Mouse (Mus musculus) liver, embryonic 13.5 days (tissue): ENCODE results near the gene Gm17019. TPM values are rescaled to one million over a fixed set of nuclear protein-coding genes. Genes with fewer than 3 reads are reported as not detected.
"Not testable (repeated sequence)": the region's sequence is repeated elsewhere in the genome, so short reads cannot be mapped to it uniquely, and the experiment has no call there.

Source experiments
- ATAC-seq: fragments of 200-750 bp; cut with Nextera tagmentation; 2 replicates; pipeline ENCODE4 v1.8.0; 2017; ENCODE audit warnings: low read depth, mild to moderate bottlenecking, moderate number of reproducible peaks, moderate library complexity
- DNase-seq: peaks from one replicate; pipeline ENCODE4 v3.0.0; 2022
- H3K27ac ChIP-seq: fragments of 300-500 bp; sonication (generic); 2 replicates; pipeline ENCODE4 v1.5.1; 2015; ENCODE audit warnings: moderate library complexity, mild to moderate bottlenecking, inconsistent platforms
- H3K27me3 ChIP-seq: fragments of 300-500 bp; sonication (generic); 2 replicates; pipeline ENCODE4 v1.6.1; 2015; ENCODE audit warnings: mild to moderate bottlenecking, inconsistent platforms
- H3K36me3 ChIP-seq: fragments of 300-500 bp; sonication (generic); 2 replicates; pipeline ENCODE4 v1.6.1; 2015; ENCODE audit warnings: mild to moderate bottlenecking, inconsistent platforms
- H3K4me1 ChIP-seq: fragments of 300-500 bp; sonication (generic); replicated peaks from 2 replicates; pipeline ENCODE4 v1.6.1; 2015; ENCODE audit warnings: inconsistent platforms
- H3K4me2 ChIP-seq: fragments of 300-500 bp; sonication (generic); 2 replicates; pipeline ENCODE4 v1.6.1; 2015; ENCODE audit warnings: inconsistent platforms, mild to moderate bottlenecking, moderate library complexity
- H3K4me3 ChIP-seq: fragments of 300-500 bp; sonication (generic); replicated peaks from 2 replicates; pipeline ENCODE4 v1.5.1; 2015; ENCODE audit warnings: mild to moderate bottlenecking, inconsistent platforms
- H3K9ac ChIP-seq: fragments of 300-500 bp; sonication (generic); 2 replicates; pipeline ENCODE4 v1.6.1; 2015; ENCODE audit warnings: mild to moderate bottlenecking, inconsistent platforms
- H3K9me3 ChIP-seq: fragments of 300-500 bp; sonication (generic); replicated peaks from 2 replicates; pipeline ENCODE4 v1.6.1; 2016; ENCODE audit warnings: inconsistent platforms
- WGBS: fragments of 180-500 bp; shearing (Covaris S2); methylation state at CpG from one replicate; pipeline ENCODE4 v1.1.7; 2015; ENCODE audit not compliant: insufficient replicate concordance; 5-methylcytosine and 5-hydroxymethylcytosine counted together
- polyA plus RNA-seq: library from polyadenylated mRNA; unstranded; fragments of >200 nt; fragmentation: Nextera tagmentation; extraction: Ambion mirVana; gene quantifications from 2 replicates; pipeline ENCODE4 v1.2.1, GENCODE M21; 2015

Gene Gm17019
- polyA plus RNA-seq, 1 experiment from 2014 or later: not detected

DNA sequence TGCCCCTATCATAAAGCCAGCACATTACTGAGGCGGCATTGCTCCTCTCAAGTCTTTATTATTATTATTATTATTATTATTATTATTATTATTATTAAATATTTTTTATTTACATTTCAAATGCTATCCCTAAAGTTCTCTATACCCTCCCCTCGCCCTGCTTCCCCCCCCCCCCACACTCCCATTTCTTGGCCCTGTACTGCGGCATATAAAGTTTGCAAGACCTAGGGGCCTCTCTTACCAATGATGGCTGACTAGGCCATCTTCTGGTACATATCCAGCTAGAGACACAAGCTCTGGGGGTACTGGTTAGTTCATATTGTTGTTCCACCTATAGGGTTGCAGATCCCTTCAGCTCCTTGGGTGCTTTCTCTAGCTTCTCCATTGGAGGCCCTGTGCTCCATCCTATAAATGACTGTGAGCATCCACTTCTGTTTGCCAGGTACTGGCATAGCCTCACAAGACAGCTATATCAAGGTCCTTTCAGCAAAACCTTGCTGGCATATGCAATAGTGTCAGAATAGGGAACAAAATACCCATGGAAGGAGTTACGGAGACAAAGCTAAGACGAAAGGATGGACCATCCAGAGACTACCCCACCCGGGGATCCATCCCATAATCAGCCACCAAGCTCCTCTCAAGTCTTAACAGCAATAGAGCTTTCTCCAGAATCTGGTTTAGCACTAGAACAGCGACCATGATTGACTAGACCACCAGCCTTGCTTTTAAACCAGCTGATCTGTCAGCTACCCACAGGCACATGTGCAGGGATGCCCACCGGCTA, 42.2 kb downstream of the Gm17019 start:
- not testable (repeated sequence) for H3K27ac ChIP-seq, DNase-seq, H3K4me1 ChIP-seq, H3K4me2 ChIP-seq, H3K36me3 ChIP-seq, H3K27me3 ChIP-seq, H3K4me3 ChIP-seq, ATAC-seq, H3K9ac ChIP-seq
- H3K9me3 ChIP-seq: peaks cover 13% of the 10 kb centered on the region; the same call in 1 of the 2 replicates
- WGBS: 60% methylated on average over 8 of the region's 8 CpGs

DNA sequence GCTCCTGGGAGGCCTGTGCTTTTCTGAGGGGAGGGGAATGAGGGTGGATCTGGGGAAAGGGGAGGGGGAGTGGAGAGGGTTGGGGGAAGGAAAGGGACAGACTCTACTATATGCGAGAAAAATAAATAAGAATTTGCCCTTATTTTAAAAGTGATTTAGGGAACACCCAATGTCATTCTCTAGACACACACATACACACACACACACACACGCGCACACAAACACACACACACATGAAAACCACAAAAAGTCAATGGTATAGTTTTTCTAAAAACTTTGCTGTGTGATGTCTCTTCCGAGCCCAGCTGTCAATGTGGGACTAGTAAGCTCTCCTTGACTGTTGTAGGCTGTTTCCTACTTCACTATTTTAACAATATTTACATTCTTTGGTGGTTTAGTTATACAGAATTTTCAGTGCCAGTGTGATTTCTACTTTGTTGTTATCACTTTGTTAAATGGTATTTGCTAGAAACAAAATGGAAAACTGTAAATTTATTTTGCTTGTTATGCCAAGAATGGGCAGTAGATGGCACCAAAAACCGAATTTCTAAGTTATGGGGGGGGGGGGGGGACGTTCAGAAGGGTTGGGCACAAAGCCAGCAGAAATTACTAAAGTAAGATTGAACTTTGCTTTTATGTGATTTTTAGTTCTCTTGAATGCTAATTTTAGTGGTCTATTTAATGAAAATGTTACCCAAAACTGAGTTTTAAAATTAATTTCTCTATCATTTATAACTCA, 46.0 kb downstream of the Gm17019 start:
- H3K4me3 ChIP-seq, H3K27me3 ChIP-seq, H3K4me1 ChIP-seq, H3K4me2 ChIP-seq, H3K9me3 ChIP-seq, H3K36me3 ChIP-seq, ATAC-seq, DNase-seq, H3K27ac ChIP-seq, H3K9ac ChIP-seq: not testable (repeated sequence)
- WGBS: 27% methylated on average over 6 of the region's 6 CpGs

Other genes with a start within 250 kb of the Gm17019 start
- not detected in 2 replicates for gene Gm9758, start 118.1 kb downstream of the Gm17019 start, polyA plus RNA-seq
- not detected in 2 replicates for gene Speer4e, start 94.6 kb downstream of the Gm17019 start, polyA plus RNA-seq
- gene Gm10354, start 54.1 kb downstream of the Gm17019 start, polyA plus RNA-seq: not detected in 2 replicates